Mouse (Mus musculus) limb, embryonic 11.5 days (tissue): Measurements from ENCODE around the gene Utf1. TPM values are rescaled to one million over a fixed set of nuclear protein-coding genes. Genes with fewer than 3 reads are reported as not detected.
A peak's percentile ranks its signal among the peaks of the same experiment; 100 is the strongest.

Experiments used
- ATAC-seq: fragments of 200-750 bp; cut with Nextera tagmentation; 2 replicates; pipeline ENCODE4 v1.8.0; 2017; ENCODE audit warnings: low read depth; ENCODE audit not compliant: insufficient number of reproducible peaks, low FRiP score, low TSS enrichment
- DNase-seq: peaks from one replicate; pipeline ENCODE4 v3.0.0-alpha.2; 2015; ENCODE audit warnings: low spot score
- H3K27ac ChIP-seq: fragments of 300-500 bp; sonication (generic); replicated peaks from 2 replicates; pipeline ENCODE4 v1.5.1; 2014; ENCODE audit warnings: low read depth, mild to moderate bottlenecking, low read length
- H3K27me3 ChIP-seq: fragments of 300-500 bp; sonication (generic); 2 replicates; pipeline ENCODE4 v1.6.1; 2014; ENCODE audit warnings: mild to moderate bottlenecking, low read length, mixed read lengths; ENCODE audit not compliant: control insufficient read depth, insufficient read depth
- H3K36me3 ChIP-seq: fragments of 300-500 bp; sonication (generic); 2 replicates; pipeline ENCODE4 v1.6.1; 2014; ENCODE audit warnings: mild to moderate bottlenecking, low read length, moderate library complexity, mixed read lengths; ENCODE audit not compliant: control insufficient read depth, insufficient read depth
- H3K4me1 ChIP-seq: fragments of 300-500 bp; sonication (generic); 2 replicates; pipeline ENCODE4 v1.6.1; 2014; ENCODE audit warnings: low read length, mixed read lengths; ENCODE audit not compliant: control insufficient read depth, insufficient read depth
- H3K4me2 ChIP-seq: fragments of 300-500 bp; sonication (generic); 2 replicates; pipeline ENCODE4 v1.6.1; 2014; ENCODE audit warnings: low read depth, mild to moderate bottlenecking, moderate library complexity; ENCODE audit not compliant: severe bottlenecking
- H3K4me3 ChIP-seq: fragments of 300-500 bp; sonication (generic); 2 replicates; pipeline ENCODE4 v1.5.1; 2014; ENCODE audit warnings: low read depth, low read length
- H3K9ac ChIP-seq: fragments of 300-500 bp; sonication (generic); 2 replicates; pipeline ENCODE4 v1.6.1; 2014; ENCODE audit warnings: mild to moderate bottlenecking, low read length
- H3K9me3 ChIP-seq: fragments of 300-500 bp; sonication (generic); 2 replicates; pipeline ENCODE4 v1.6.1; 2016; ENCODE audit warnings: low read length; ENCODE audit not compliant: control insufficient read depth
- WGBS: fragments of 180-500 bp; shearing (Covaris S2); extraction: QIAGEN DNeasy Blood & Tissue Kit; methylation state at CpG from one replicate; pipeline ENCODE4 v1.1.7; 2014; 5-methylcytosine and 5-hydroxymethylcytosine counted together
- polyA plus RNA-seq: library from polyadenylated mRNA; unstranded; fragments of >200 nt; fragmentation: Nextera tagmentation; extraction: Ambion mirVana; gene quantifications from 2 replicates; pipeline ENCODE4 v1.2.1, GENCODE M21; 2014

Utf1 gene
- polyA plus RNA-seq, 1 experiment from 2014 or later = not detected

DNA sequence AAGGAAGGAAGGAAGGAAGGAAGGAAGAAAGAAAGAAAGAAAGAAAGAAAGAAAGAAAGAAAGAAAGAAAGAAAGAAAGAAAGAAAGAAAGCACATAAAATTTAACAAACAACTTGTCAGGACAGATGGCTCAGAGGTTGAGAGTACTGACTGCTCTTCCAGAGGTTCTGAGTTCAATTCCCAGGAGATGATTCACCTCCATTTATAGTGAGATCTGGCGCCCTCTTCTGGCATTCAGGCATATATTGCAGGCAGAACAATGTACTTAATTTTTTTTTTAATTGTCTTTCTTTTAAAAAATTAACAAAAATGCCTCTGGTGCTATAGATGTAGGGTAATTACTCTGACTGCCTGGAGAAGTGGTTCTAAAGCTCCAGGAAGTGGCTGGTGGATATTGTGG lies 27.2 kb upstream of the Utf1 start:
- Histone ChIP-seq H3K4me1 (no peaks in the 10 kb centered on the region), H3K9me3 (no peaks in the 10 kb centered on the region), H3K36me3 (no peaks in the 10 kb centered on the region), H3K27me3 (peaks cover 23% of the 10 kb centered on the region), H3K27ac (no peak overlapping the region), H3K4me2 (no peak overlapping the region), H3K9ac (no peak overlapping the region), H3K4me3 (no peak overlapping the region)
- DNase-seq (no peak), ATAC-seq (no peak)
- WGBS = 0% methylated on average over 1 of the region's 1 CpGs

DNA sequence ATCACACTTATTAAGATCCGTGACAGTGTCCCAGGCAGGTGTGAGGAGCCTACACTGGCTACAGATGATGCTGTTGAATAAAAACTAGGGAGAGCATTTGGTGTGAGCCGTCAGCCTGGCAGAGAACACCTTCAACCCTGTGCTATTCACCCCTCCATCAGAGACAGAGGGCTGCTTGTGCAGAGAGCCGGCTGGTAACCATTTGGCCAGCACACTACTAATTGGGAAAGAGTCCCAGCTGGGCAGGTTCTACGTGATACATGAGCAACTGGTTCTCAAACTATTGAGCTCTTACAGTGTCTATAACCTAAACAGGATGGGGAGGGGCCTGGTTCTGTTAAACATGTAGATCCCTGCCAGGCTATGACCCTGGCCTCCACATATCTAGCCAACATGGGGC lies 25.3 kb upstream of the Utf1 start:
- DNase-seq (no peak), ATAC-seq (no peak)
- peaks cover 18% of the 10 kb centered on the region for H3K27me3 ChIP-seq
- no peak overlapping the region for H3K4me3 ChIP-seq
- H3K4me2 ChIP-seq = no peak overlapping the region
- H3K36me3 ChIP-seq = no peaks in the 10 kb centered on the region
- H3K9ac ChIP-seq = no peak overlapping the region
- H3K9me3 ChIP-seq = no peaks in the 10 kb centered on the region
- H3K27ac ChIP-seq = no peak overlapping the region
- no peaks in the 10 kb centered on the region for H3K4me1 ChIP-seq
- WGBS = 56% methylated on average over 4 of the region's 4 CpGs

DNA sequence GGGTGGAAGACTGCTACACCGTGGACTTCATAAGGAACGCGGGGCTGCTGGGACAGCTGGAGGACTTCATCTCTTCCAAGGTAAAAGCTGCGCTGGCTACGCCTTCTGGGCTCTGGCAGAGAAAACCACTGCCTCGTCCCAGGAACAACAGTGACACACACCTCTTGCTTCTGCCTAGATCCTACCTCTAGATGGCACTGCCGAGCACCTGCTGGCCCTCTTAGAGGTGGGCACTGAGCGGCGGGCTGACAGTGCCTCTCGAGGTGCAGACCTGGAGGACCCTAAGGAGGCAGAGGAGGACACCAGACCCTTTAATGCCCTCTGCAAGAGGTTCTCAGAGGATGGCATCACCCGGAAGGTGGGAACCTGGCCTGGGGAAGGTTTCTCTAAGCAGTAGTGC lies 12.9 kb upstream of the Utf1 start:
- H3K4me2 ChIP-seq = no peak overlapping the region
- no peak overlapping the region for H3K4me3 ChIP-seq
- ATAC-seq (no peak), DNase-seq (peak; percentile 75)
- no peak overlapping the region for H3K9ac ChIP-seq
- no peaks in the 10 kb centered on the region for H3K9me3 ChIP-seq
- no peaks in the 10 kb centered on the region for H3K27me3 ChIP-seq
- 22% methylated on average over 11 of the region's 11 CpGs for WGBS
- no peaks in the 10 kb centered on the region for H3K4me1 ChIP-seq
- H3K36me3 ChIP-seq = no peaks in the 10 kb centered on the region
- no peak overlapping the region for H3K27ac ChIP-seq

DNA sequence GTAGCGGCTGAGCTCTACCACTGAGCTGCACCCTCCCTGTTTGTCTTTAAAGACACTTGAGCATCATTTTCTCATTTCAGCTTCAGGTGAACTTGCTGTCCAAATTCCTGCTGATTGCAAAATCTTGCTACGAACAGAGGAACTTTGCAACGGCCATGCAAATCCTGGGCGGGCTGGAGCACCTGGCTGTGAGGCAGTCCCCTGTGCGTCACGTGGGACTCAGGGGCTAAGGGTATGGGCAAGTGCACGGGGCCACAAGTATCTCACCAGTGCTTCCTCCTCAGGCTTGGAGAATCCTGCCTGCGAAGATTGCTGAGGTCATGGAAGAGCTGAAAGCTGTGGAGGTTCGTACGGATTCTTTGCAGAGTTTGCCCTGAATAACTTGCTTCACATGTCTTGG lies 6.9 kb upstream of the Utf1 start:
- no peaks in the 10 kb centered on the region for H3K9me3 ChIP-seq
- WGBS = 85% methylated on average over 10 of the region's 10 CpGs
- H3K4me3 ChIP-seq = no peak overlapping the region
- H3K9ac ChIP-seq = no peak overlapping the region
- H3K4me2 ChIP-seq = no peak overlapping the region
- DNase-seq (no peak), ATAC-seq (no peak)
- H3K27ac ChIP-seq = no peak overlapping the region
- no peaks in the 10 kb centered on the region for H3K36me3 ChIP-seq
- H3K4me1 ChIP-seq = no peaks in the 10 kb centered on the region
- H3K27me3 ChIP-seq = no peaks in the 10 kb centered on the region; the same call in 1 of the 2 replicates

DNA sequence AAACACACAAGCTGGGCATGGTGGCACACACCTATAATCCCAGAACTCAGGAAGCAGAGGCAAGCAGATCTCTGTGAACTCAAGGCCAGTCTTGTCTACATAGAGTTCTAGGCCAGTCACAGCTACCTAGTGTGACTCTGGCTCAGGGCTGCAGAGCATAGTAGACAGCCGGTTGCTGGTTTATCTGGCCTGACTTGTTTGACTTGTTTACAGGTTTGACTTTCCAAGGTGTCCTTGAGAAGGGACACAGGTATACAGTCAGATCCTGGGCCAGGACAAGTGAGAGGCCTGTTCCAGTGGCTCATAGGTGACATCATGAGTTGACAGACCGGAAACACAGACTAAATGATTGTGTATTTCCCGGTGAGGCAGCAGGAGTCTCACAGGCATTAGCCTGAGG lies 6.5 kb upstream of the Utf1 start:
- 80% methylated on average over 3 of the region's 3 CpGs for WGBS
- no peaks in the 10 kb centered on the region for H3K9me3 ChIP-seq
- H3K9ac ChIP-seq = no peak overlapping the region
- H3K27ac ChIP-seq = no peak overlapping the region
- DNase-seq (no peak), ATAC-seq (no peak)
- H3K4me1 ChIP-seq = no peaks in the 10 kb centered on the region
- H3K27me3 ChIP-seq = peaks cover 3% of the 10 kb centered on the region
- H3K4me3 ChIP-seq = no peak overlapping the region
- H3K36me3 ChIP-seq = no peaks in the 10 kb centered on the region
- no peak overlapping the region for H3K4me2 ChIP-seq

DNA sequence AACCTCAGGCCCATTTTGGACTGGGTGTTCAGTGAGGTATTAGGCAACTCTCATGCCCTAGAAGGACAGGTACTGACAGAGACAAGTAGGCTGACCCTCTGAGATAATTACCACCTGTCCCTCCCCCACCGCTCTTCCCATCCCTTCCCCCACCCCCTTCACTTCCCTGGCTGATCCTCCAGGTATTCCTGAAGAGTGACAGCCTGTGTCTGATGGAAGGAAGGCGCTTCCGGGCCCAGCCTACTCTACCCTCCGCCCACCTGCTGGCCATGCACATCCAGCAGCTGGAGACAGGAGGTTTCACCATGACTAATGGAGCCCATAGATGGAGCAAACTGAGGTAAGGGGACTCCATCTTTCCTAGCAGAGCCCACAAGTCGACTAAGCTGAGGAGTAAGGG lies 5.8 kb upstream of the Utf1 start:
- Histone ChIP-seq H3K9me3 (no peaks in the 10 kb centered on the region), H3K36me3 (no peaks in the 10 kb centered on the region), H3K4me1 (no peaks in the 10 kb centered on the region), H3K4me3 (no peak overlapping the region), H3K4me2 (no peak overlapping the region), H3K27ac (no peak overlapping the region), H3K27me3 (peaks cover 9% of the 10 kb centered on the region), H3K9ac (no peak overlapping the region)
- DNase-seq = no peak
- no peak for ATAC-seq
- 57% methylated on average over 5 of the region's 5 CpGs for WGBS

DNA sequence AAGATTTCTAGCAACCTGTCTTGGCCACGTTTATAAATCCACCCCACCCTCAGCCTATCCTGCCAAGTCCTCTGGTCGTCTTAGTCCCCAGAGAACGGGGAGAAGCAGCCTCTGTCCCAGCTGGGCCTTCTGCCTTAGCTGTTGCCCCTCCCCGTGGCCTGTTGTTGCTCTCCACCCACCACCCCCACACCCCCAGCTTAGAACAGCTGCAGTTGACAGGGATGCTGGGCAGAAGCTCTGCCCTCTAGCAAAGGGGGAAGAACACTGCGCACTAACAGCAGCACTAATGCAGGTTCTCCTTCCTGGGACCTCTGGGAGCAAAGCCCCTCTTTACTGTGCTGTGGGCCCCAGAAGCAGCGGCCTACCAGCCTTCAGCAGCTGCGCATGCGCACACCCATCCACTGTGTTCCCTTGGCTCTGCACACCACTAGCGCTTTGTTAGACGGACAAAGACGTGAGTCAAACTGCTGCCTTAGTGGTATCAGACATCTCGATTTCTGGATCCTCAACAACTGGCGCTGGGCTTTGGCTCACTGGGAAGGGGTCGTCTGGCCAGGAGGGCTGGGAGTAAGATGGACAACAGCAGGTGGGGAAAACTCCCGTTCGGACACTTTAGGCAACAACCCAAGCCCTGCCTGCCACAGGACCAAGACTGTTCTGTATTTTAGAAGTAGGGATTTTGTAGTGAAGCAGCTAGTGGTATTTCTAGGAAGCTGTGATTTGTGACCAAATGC lies 2.9 kb upstream of the Utf1 start:
- Histone ChIP-seq H3K27ac (no peak overlapping the region), H3K9ac (no peak overlapping the region), H3K4me2 (no peak overlapping the region), H3K9me3 (no peaks in the 10 kb centered on the region), H3K36me3 (no peaks in the 10 kb centered on the region), H3K27me3 (peaks cover 38% of the 10 kb centered on the region), H3K4me1 (0 out of 2 replicates have a peak, but pooled peaks cover 2% of the 10 kb centered on the region), H3K4me3 (no peak overlapping the region)
- 61% methylated on average over 16 of the region's 16 CpGs for WGBS
- DNase-seq = no peak
- ATAC-seq = no peak

DNA sequence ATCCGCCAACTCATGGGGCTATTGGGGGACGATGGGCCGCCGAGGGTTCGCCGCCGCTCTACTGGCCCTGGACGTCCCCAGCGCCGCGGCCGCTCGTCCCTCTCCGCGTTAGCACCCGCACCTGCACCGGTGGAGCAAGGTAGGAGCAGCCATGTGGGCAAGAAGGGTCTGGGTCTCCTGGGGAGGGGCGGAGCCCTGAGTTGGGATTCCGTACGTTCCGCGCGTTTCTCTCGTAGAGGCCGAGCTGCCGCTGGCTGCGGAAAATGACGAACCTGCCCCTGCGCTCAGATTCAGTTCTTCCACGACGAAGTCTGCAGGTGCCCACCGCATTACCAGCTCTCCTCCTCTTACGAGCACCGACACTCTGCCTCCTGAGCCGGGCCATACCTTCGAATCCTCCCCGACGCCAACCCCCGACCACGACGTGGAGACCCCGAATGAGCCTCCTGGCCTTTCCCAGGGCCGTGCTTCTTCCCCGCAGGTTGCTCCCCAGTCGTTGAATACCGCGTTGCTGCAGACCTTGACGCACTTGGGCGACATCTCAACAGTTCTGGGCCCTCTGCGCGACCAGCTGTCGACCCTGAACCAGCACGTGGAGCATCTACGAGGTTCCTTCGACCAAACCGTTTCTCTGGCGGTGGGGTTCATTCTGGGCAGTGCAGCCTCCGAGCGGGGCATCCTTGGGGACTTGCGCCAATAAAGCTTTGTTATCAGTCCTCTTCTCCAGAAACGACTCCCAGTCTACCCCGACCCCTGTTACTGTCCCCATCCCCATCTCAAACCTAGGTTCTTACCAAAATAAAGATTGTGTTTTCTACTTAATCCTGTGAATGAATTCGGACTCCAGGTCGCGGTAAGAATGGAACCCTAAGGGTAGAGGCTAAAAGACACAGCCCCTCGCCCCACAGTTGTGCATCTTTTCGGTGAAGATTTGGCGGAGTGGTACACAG lies 977 bp downstream of the Utf1 start:
- Histone ChIP-seq H3K4me1 (0 out of 2 replicates have a peak, but pooled peaks cover 2% of the 10 kb centered on the region), H3K9ac (no peak overlapping the region), H3K27me3 (peaks cover 70% of the 10 kb centered on the region), H3K4me2 (peak overlapping the region; percentile 45), H3K27ac (no peak overlapping the region), H3K4me3 (peak overlapping the region; percentile 24; the same call in 1 of the 2 replicates), H3K9me3 (no peaks in the 10 kb centered on the region), H3K36me3 (no peaks in the 10 kb centered on the region)
- peak; percentile 51 for DNase-seq
- ATAC-seq = 0 out of 2 replicates have a peak, but pooled peaks have one; percentile 8
- 3% methylated on average over 65 of the region's 68 CpGs for WGBS
